Mouse (Mus musculus) heart, adult 11 months (tissue): ENCODE results near the gene U2surp.
A peak's percentile ranks its signal among the peaks of the same experiment; 100 is the strongest.
"Not testable (repeated sequence)": the region's sequence is repeated elsewhere in the genome, so short reads cannot be mapped to it uniquely, and the experiment has no call there.

Experiments used
- DNase-seq: peaks from one replicate; pipeline ENCODE4 v3.0.0; 2022

U2surp gene

GRCm38 (mm10) chr9:95533817-95534216, 22.0 kb upstream of the U2surp start:
- DNase-seq: no peak

GRCm38 (mm10) chr9:95531144-95531543, 19.3 kb upstream of the U2surp start:
- DNase-seq: peak; percentile 84

DNA sequence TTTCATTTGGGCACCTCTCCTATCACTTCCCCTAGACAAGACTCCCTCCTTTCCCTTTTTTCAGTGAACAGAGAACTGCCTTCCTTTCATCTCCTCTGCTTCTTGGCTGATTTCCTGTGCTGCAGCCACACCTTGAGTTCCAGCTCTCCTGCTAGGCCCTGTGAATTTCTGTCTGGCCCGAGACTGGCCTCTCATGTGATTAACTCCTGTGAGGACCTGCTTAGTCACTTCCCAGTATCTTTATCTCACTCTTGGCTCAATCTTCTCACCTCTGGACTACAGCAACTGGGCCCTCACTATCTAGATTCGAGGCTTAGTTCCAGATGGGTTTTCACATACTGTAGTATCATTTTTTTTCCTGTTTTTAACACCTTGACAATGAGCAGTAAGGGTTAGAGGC, 15.9 kb upstream of the U2surp start:
- peak; percentile 73 for DNase-seq

- DNase-seq: peak; percentile 92
Observed at GRCm38 (mm10) chr9:95525961-95526360, 14.2 kb upstream of the U2surp start.

GRCm38 (mm10) chr9:95525376-95525775, 13.6 kb upstream of the U2surp start:
- no peak for DNase-seq

GRCm38 (mm10) chr9:95522561-95522960, 10.8 kb upstream of the U2surp start:
- peak; percentile 67 for DNase-seq

DNA sequence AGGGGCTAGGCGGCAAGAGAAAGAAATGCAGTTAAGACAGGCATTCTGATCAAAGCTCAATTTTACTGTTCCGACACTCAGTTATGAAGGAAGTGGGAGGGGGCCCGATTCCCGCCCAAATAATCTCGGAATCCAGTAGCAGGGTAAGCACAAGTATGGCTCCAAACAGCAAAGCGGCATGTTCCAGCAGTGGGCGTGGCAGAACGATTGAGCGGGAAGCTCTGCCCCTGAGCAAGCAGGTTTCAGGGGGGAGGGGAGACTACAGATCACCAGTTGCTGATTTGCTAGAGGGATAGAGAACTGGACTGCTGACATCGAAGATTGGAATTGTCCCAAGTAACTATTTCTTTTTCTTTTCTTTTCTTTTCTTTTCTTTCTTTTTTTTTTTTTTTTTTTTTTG, 9.8 kb upstream of the U2surp start:
- peak; percentile 84 for DNase-seq

GRCm38 (mm10) chr9:95521031-95521430, 9.2 kb upstream of the U2surp start:
- DNase-seq: peak; percentile 55

- peak; percentile 64 for DNase-seq
Observed at GRCm38 (mm10) chr9:95520563-95520962, 8.8 kb upstream of the U2surp start.

GRCm38 (mm10) chr9:95514361-95514760, 2.6 kb upstream of the U2surp start:
- DNase-seq: peak; percentile 66

GRCm38 (mm10) chr9:95513776-95514175, 2.0 kb upstream of the U2surp start:
- peak; percentile 85 for DNase-seq

GRCm38 (mm10) chr9:95512331-95513030, 685 bp upstream of the U2surp start:
- DNase-seq: peak; percentile 67

DNA sequence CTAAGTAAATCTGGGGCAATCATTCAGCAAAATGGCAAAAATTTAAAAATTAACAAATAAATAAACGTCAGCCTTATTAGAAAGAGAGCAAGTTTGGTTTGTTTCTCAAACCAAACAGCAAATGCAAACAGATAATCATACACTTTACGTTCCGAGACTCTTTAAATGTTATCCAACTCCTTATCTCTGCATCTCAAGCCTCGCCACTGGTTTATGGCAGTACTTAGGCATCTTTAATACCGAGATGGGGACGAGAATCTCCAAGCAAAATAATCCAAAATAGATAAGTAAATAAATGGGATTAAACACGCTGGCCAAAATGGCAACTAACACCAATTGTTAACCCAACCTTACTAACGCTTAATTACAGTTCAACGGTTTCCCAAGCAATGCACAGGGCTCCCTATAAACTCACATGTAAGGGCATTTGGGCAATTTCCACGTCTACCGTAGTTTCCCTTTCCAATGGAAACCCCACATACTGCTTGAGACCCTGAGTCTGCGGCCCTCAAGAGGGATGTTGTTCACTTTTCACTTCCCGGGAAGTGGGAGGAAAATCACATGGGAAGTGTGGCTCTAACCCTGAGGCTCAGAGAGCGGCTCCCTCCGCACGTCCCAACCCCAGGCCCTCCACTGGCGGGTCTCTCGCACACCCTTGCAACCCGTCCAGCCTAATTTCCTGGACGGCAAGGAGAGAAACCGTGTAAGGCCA, 947 bp downstream of the U2surp start:
- DNase-seq: no peak

GRCm38 (mm10) chr9:95505666-95506065, 6.1 kb downstream of the U2surp start:
- no peak for DNase-seq

- no peak for DNase-seq
Observed at GRCm38 (mm10) chr9:95499848-95500247, 11.9 kb downstream of the U2surp start.

DNA sequence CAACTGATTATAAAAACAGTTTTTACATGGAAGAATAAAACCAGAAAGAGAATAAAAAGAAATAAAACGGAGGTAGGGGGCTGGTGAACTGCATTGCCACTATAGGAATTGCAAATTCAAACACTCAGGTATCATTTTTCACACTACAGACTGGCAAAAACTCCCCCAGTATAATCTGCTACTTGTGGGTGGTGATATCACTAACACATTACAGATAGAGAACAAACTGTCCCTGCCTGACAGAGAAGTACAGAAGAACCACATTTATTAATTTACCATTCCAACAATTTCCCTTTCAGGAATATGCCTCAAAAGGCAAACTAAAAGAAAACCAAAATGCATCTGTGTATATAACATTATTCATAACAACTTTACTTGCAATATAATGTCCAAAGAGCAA, 16.8 kb downstream of the U2surp start:
- no peak for DNase-seq

DNA sequence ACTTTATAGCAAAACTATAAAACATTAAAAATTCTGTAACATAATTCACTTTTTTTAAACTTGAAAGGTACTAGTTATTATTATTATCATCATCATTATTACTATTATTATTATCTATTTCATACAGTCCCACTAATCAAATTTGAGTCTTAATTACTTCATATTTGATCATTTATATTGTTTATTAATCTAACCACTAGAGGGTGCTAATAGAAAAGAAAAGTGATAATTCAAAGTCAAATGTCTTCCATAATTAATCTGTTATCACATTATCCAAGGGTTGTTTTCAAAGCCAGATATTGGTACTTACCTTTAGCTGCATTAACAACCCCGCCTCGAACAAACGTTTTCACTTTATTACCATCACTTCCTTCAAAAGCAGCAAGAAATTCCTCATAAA, 18.4 kb downstream of the U2surp start:
- DNase-seq: no peak

- DNase-seq: no peak
Observed at GRCm38 (mm10) chr9:95490003-95490402, 21.8 kb downstream of the U2surp start.

- DNase-seq: no peak
Observed at GRCm38 (mm10) chr9:95488861-95489260, 22.9 kb downstream of the U2surp start.

- DNase-seq: no peak
Observed at GRCm38 (mm10) chr9:95479981-95480380, 31.8 kb downstream of the U2surp start.

GRCm38 (mm10) chr9:95478443-95478842, 33.4 kb downstream of the U2surp start:
- peak; percentile 86 for DNase-seq

GRCm38 (mm10) chr9:95472926-95473325, 38.9 kb downstream of the U2surp start:
- DNase-seq: no peak

DNA sequence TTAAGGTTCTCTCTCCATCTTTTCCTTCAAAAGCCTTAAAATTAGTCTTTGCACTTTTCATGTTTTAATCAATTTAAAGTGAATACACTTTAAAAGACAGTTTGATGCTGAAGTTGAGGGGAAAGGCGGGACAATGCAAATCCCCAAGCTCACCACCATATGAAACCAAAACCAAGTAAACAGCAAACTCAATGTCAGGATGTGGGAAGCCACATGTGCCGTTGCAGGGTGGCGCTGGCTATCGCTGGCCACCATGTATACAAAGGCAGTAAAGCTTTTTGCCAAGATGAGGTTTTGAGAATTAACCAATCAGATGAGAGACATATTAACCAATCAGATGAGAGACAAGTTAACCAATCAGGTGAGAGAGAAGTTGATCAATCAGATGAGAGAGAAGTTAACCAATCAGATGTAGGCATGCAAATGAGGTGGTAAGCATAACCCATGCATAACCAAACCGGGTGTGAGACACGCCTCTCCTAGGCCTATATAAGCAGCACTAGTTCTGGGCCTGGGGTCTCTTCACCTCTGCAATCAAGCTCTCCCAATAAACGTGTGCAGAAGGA, 42.7 kb downstream of the U2surp start:
- not testable (repeated sequence) for DNase-seq

DNA sequence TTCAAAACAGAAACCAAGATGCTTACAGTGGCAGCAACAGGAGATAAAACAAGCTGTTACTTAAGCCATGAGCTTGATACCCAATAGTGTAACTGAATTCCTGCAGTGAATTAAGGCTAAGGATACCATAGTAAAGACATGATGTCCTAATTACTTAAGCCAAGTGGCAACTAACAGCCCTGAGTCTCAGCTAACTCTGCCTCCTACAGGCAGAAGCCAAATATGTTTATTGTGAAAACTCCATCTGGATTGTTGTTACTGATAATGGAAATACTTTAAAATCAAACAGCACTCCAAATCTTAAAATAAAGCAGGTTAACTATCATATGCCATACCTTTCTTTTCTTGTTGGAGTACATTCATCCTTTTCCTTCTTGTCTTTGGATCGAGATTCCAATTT, 47.8 kb downstream of the U2surp start:
- DNase-seq: no peak
